In genomic region chr11:115992098-115992497, GRCm38 (mm10) we compare ENCODE assay signal across 17 mouse cellular contexts.
"Had no signal": no experiment of that assay in that cellular context is flagged by ENCODE, and none has a peak within 500 bp of the region (broad histone marks: within the 10 kb centered on the region; RNA-seq: fewer than 3 reads in every experiment).

No protein-coding gene starts in this region.

- H3K4me3 ChIP-seq: intestine, embryonic 15.5 days; limb, embryonic 13.5 days; liver, embryonic 12.5 days; liver, embryonic 15.5 days; lung, embryonic 15.5 days had no signal

- H3K27ac ChIP-seq: intestine, embryonic 15.5 days; limb, embryonic 13.5 days; liver, embryonic 12.5 days; liver, embryonic 15.5 days; lung, embryonic 15.5 days; stomach, postnatal 0 days had no signal

- DNase-seq: kidney, adult 11 months; kidney, adult 9 months; kidney, postnatal 14 days; kidney, postnatal 4 days; liver; lung, adult 18-20 months; lung, postnatal 10 days; lung, postnatal 36 days; midbrain, embryonic 14.5 days; thymus, adult 18-20 months; thymus, postnatal 36 days had no signal
